Mouse (Mus musculus) liver, adult 2 months (tissue): ENCODE data around the gene Lgalsl. TPM values are rescaled to one million over a fixed set of nuclear protein-coding genes. Genes with fewer than 3 reads are reported as not detected.

Experiments used
- DNase-seq: peaks from one replicate; pipeline ENCODE4 v3.0.0-alpha.2; 2011; ENCODE audit warnings: low read depth, low spot score; ENCODE audit errors: extremely low read depth
- H3K27ac ChIP-seq: fragments of 200-500 bp; replicated peaks from 2 replicates; pipeline ENCODE4 v1.5.1; 2012; ENCODE audit warnings: low read depth, mild to moderate bottlenecking, control low read depth, inconsistent platforms, low read length; ENCODE audit not compliant: insufficient read depth
- H3K27me3 ChIP-seq: fragments of 200-500 bp; 2 replicates; pipeline ENCODE4 v1.6.1; 2012; ENCODE audit warnings: mild to moderate bottlenecking, moderate library complexity, low read length, inconsistent platforms; ENCODE audit not compliant: control insufficient read depth, insufficient read depth
- H3K36me3 ChIP-seq: fragments of 200-500 bp; 2 replicates; pipeline ENCODE4 v1.6.1; 2012; ENCODE audit warnings: low read length, inconsistent platforms; ENCODE audit not compliant: control insufficient read depth, insufficient read depth
- H3K4me1 ChIP-seq: fragments of 200-500 bp; 2 replicates; pipeline ENCODE4 v1.6.1; 2011; ENCODE audit warnings: low read length; ENCODE audit not compliant: control insufficient read depth, insufficient read depth
- H3K4me3 ChIP-seq: fragments of 200-500 bp; 2 replicates; pipeline ENCODE4 v1.5.1; 2011; ENCODE audit warnings: low read depth, mild to moderate bottlenecking, control low read depth, low read length, moderate library complexity; ENCODE audit not compliant: insufficient read depth
- H3K79me2 ChIP-seq: fragments of 200-500 bp; 2 replicates; pipeline ENCODE4 v1.6.1; 2012; ENCODE audit warnings: inconsistent platforms, mild to moderate bottlenecking, low read length, moderate library complexity; ENCODE audit not compliant: control insufficient read depth, insufficient read depth
- H3K9ac ChIP-seq: fragments of 200-500 bp; 2 replicates; pipeline ENCODE4 v1.6.1; 2012; ENCODE audit warnings: low read depth, mild to moderate bottlenecking, control low read depth, inconsistent platforms, low read length
- CTCF ChIP-seq: fragments of 200-500 bp; IDR thresholded peaks from 2 replicates; pipeline ENCODE4 v1.5.1; 2011; ENCODE audit warnings: low read depth, low read length, control low read depth
- POLR2A ChIP-seq: fragments of 200-500 bp; IDR thresholded peaks from 2 replicates; pipeline ENCODE4 v1.6.1; 2011; ENCODE audit warnings: low read length, control low read depth; ENCODE audit not compliant: insufficient read depth; ENCODE audit errors: extremely low read depth
- WGBS: fragments of 180-500 bp; shearing (Covaris S2); methylation state at CpG from one replicate; pipeline ENCODE4 v1.1.7; 2018; 5-methylcytosine and 5-hydroxymethylcytosine counted together
- polyA plus RNA-seq: library from polyadenylated mRNA; depleted of rRNA; stranded (reverse); fragments of >200 nt; gene quantifications from 2 replicates; pipeline ENCODE4 v1.2.3, GENCODE M21; 2012
- total RNA-seq: library from RNA; depleted of rRNA; stranded (reverse); fragments of >200 nt; gene quantifications from 2 replicates; pipeline ENCODE4 v1.2.3, GENCODE M21; 2014

The Lgalsl gene
- total and polyA plus RNA-seq, 2 experiments: 4.5 to 4.9 TPM

GRCm38 (mm10) chr11:20869927-20870326 is 39.1 kb upstream of the Lgalsl start:
- no peaks in the 10 kb centered on the region for H3K36me3 ChIP-seq
- no peaks in the 10 kb centered on the region for H3K27me3 ChIP-seq
- WGBS: 82% methylated on average over 2 of the region's 2 CpGs
- no peak overlapping the region for H3K9ac ChIP-seq
- H3K4me1 ChIP-seq: no peaks in the 10 kb centered on the region
- H3K79me2 ChIP-seq: no peaks in the 10 kb centered on the region
- H3K27ac ChIP-seq: no peak overlapping the region
- no peak for TF ChIP-seq CTCF
- TF ChIP-seq POLR2A: no peak
- no peak for DNase-seq
- H3K4me3 ChIP-seq: no peak overlapping the region

- Histone ChIP-seq H3K4me1 (no peaks in the 10 kb centered on the region), H3K27me3 (no peaks in the 10 kb centered on the region), H3K9ac (no peak overlapping the region), H3K36me3 (no peaks in the 10 kb centered on the region), H3K27ac (no peak overlapping the region), H3K79me2 (no peaks in the 10 kb centered on the region), H3K4me3 (no peak overlapping the region)
- 89% methylated on average over 3 of the region's 3 CpGs for WGBS
- TF ChIP-seq CTCF (no peak), POLR2A (no peak)
- DNase-seq: no peak
Observed at GRCm38 (mm10) chr11:20865450-20865849, 34.6 kb upstream of the Lgalsl start.

- no peak for DNase-seq
- no peaks in the 10 kb centered on the region for H3K36me3 ChIP-seq
- H3K4me1 ChIP-seq: 0 out of 2 replicates have a peak, but pooled peaks cover 2% of the 10 kb centered on the region
- 74% methylated on average over 6 of the region's 6 CpGs for WGBS
- H3K4me3 ChIP-seq: no peak overlapping the region
- H3K79me2 ChIP-seq: no peaks in the 10 kb centered on the region
- H3K27ac ChIP-seq: no peak overlapping the region
- TF ChIP-seq CTCF (no peak), POLR2A (no peak)
- no peaks in the 10 kb centered on the region for H3K27me3 ChIP-seq
- H3K9ac ChIP-seq: no peak overlapping the region
Observed at GRCm38 (mm10) chr11:20864647-20865046, 33.8 kb upstream of the Lgalsl start.

GRCm38 (mm10) chr11:20862101-20862500 is 31.2 kb upstream of the Lgalsl start:
- DNase-seq: peak; percentile 86
- Histone ChIP-seq H3K9ac (no peak overlapping the region), H3K79me2 (no peaks in the 10 kb centered on the region), H3K4me3 (no peak overlapping the region), H3K27ac (no peak overlapping the region), H3K4me1 (peaks cover 5% of the 10 kb centered on the region; the same call in 1 of the 2 replicates), H3K36me3 (no peaks in the 10 kb centered on the region), H3K27me3 (no peaks in the 10 kb centered on the region)
- WGBS: 22% methylated on average over 5 of the region's 5 CpGs
- no peak for TF ChIP-seq CTCF
- TF ChIP-seq POLR2A: no peak

GRCm38 (mm10) chr11:20860351-20860750 is 29.5 kb upstream of the Lgalsl start:
- Histone ChIP-seq H3K36me3 (no peaks in the 10 kb centered on the region), H3K4me3 (no peak overlapping the region), H3K4me1 (peaks cover 5% of the 10 kb centered on the region; the same call in 1 of the 2 replicates), H3K27ac (no peak overlapping the region), H3K9ac (no peak overlapping the region), H3K27me3 (no peaks in the 10 kb centered on the region), H3K79me2 (no peaks in the 10 kb centered on the region)
- DNase-seq: no peak
- 94% methylated on average over 3 of the region's 3 CpGs for WGBS
- no peak for TF ChIP-seq CTCF
- TF ChIP-seq POLR2A: no peak

GRCm38 (mm10) chr11:20859858-20860257 is 29.0 kb upstream of the Lgalsl start:
- no peak overlapping the region for H3K27ac ChIP-seq
- peak overlapping the region; percentile 15; the same call in 1 of the 2 replicates for H3K4me3 ChIP-seq
- no peaks in the 10 kb centered on the region for H3K27me3 ChIP-seq
- H3K9ac ChIP-seq: no peak overlapping the region
- no peaks in the 10 kb centered on the region for H3K36me3 ChIP-seq
- H3K4me1 ChIP-seq: peaks cover 5% of the 10 kb centered on the region; the same call in 1 of the 2 replicates
- TF ChIP-seq CTCF (no peak), POLR2A (no peak)
- no peaks in the 10 kb centered on the region for H3K79me2 ChIP-seq
- WGBS: 22% methylated on average over 6 of the region's 6 CpGs
- peak; percentile 48 for DNase-seq
